Mouse (Mus musculus): ENCODE measurements at regions not wholly inside any gene's neighbourhood (a gene's known extent, or its start where the extent isn't known, plus 50 kb on each side); places are given as distances from the start of the nearest gene placed in this dataset.
"Not testable (repeated sequence)": the region's sequence is repeated elsewhere in the genome, so short reads cannot be mapped to it uniquely, and the experiment has no call there.

- DNase-seq: no peak
Measured at GRCm38 (mm10) chr1:184197272-184197671, 163.2 kb upstream of the 1700056E22Rik start.

GRCm38 (mm10) chr1:184191325-184191724, 157.2 kb upstream of the 1700056E22Rik start:
- no peak for DNase-seq

GRCm38 (mm10) chr1:184187582-184187981, 153.5 kb upstream of the 1700056E22Rik start:
- no peak for DNase-seq

DNA sequence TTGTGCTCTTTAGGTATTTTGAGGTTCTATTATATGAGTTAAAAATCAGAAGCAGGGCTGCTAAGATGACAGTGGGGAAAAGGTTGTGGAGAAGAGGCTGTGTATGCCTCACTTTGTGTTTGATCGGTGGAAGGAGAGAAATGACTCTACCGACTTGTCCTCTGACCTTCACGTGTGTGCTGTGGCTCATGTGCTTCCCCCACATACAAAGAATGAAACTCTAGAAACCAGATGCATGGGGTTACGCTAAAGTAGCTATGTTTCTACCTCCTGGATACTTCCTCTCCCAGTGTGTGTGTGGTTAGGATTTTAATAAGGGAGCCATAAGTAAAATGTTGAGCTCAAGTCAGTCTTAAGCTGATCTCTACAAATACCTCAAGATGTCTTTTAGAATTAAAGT, 148.1 kb upstream of the 1700056E22Rik start:
- no peak for DNase-seq

- not testable (repeated sequence) for DNase-seq
Measured at GRCm38 (mm10) chr1:184174416-184174815, 140.3 kb upstream of the 1700056E22Rik start.

DNA sequence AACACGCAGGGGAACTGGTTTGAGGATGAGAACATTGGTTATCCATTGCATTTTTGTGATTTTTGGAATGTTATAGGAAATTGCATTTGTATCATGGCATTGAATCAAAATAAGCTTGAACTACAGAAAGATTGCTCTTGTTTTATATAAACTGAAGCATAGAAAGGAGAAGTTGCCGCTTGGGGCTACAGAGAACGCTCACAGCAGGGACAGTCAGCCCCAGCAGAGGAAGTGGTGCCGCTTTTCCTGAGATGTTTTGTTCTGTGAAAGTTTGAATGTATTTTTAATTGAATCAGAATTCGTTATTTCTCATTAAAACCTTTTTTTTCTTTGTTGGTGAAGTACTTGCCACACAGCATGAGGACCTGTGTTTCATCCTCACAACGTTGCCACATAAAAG, 139.6 kb upstream of the 1700056E22Rik start:
- DNase-seq: no peak

GRCm38 (mm10) chr1:184172986-184173385, 138.9 kb upstream of the 1700056E22Rik start:
- no peak for DNase-seq

DNA sequence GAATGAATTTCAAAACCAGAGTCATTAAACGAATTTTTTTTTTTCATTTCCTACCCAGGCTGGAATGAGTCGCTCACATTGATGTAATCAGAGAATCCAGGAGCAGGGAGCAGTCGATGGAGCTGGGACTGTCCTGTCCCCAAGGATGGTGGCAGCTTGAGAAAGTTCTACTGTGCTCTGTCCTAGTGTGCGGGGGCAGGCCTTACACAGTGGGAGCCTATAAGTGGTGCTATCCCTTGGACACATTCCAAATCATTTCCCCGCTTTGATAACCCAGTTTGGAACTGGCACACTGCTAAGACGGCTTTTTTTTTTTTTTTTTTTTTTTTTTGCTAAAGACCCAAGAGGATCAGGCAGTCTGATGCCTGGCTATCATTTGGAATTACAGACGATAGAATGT, 137.5 kb upstream of the 1700056E22Rik start:
- no peak for DNase-seq

GRCm38 (mm10) chr1:184170926-184171325, 136.8 kb upstream of the 1700056E22Rik start:
- DNase-seq: no peak

DNA sequence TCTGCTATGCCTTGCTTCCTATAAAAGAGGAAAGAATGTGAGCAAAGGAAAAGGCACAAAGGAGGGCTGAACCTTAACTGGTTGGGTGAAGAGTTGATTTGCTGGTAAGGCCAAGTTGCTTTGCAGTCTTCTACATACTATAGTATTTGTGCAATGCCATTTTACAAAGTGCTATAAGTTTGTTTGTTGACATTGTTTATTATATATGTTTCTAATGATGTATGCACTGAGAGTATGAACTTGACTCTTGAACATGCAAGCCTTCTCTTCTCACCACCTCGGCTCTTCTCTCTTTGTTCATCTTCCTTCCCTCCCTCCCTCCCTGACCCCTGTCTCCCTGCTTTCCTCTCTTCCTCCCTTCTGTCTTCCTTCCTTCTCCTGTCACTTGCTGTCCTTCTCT, 135.9 kb upstream of the 1700056E22Rik start:
- DNase-seq: no peak

- no peak for DNase-seq
Measured at GRCm38 (mm10) chr1:184169034-184169783, 135.1 kb upstream of the 1700056E22Rik start.

- no peak for DNase-seq
Measured at GRCm38 (mm10) chr1:184166951-184167350, 132.8 kb upstream of the 1700056E22Rik start.

DNA sequence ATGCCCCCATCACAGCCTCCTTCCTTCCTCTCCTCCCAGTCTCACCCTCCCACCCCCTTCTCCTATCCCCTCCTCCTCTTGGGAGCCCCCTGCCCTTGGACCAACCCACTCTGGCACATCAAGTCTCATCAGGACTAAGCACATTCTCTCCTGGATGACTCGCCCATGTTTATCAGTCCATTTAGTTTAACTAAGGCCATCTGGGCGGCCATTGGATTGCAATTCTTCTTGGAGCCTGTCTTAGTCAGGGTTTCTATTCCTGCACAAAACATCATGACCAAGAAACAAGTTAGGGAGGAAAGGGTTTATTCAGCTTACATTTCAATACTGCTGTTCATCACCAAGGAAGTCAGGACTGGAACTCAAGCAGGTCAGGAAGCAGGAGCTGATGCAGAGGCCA, 128.4 kb upstream of the 1700056E22Rik start:
- DNase-seq: not testable (repeated sequence)

DNA sequence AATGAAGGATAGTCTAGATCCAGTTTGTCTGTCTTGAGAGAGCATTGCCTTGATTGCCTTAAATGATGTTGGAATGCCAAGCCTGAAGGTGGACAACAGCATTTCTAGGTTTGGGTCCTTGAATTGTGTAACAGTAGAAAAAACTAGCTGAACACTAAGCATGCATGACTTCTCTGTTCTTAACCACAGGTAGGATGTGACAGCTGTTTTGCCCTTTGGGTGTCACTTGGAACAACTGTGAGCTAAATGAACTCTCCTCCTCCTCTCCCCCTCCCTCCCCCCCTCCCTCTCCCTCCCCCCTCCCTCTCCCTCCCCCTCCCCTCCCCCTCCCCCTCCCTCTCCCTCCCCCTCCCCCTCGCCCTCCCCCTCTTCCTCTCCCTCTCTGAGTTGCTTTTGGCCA, 113.6 kb upstream of the 1700056E22Rik start:
- no peak for DNase-seq

GRCm38 (mm10) chr1:184142974-184143373, 108.9 kb upstream of the 1700056E22Rik start:
- no peak for DNase-seq

DNA sequence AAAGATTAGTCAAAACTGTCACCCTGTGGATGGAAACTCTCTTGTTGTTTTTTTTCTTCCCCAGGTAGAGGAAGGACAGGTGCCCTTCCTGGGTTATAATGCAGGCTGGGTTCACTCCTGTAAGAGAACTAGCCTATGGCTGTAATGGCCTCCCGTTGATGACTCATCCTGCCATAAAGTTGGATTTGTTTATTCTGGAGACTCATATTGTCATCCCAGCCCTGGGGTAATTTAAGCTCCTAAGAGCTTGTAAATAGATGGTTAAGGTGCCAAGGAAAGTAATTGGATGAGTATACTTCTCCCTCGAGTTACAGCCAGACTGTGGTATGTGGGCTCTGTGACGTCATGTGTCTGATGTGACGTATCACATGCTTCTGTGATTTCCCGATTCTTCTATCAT, 106.4 kb upstream of the 1700056E22Rik start:
- no peak for DNase-seq

GRCm38 (mm10) chr1:184140082-184140481, 106.0 kb upstream of the 1700056E22Rik start:
- no peak for DNase-seq

DNA sequence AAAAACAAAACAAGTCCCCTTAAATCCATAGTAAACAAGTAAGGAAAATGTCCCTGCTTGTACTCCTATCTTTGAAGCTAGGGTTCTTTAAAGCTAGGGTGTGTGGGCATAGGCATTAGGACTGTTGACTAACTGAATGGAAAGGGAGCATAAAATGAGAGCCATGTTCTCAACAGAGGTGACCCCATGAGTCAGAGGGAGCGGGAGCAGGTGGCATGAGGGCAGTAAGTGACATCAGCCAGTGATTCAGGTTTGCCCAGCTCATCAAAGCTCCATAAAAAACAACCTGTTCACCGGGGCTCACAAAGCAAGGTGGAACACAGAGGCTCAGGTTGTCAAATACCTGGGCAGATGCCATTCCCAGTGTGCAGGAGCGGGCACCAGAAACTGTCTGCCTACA, 104.6 kb upstream of the 1700056E22Rik start:
- no peak for DNase-seq

DNA sequence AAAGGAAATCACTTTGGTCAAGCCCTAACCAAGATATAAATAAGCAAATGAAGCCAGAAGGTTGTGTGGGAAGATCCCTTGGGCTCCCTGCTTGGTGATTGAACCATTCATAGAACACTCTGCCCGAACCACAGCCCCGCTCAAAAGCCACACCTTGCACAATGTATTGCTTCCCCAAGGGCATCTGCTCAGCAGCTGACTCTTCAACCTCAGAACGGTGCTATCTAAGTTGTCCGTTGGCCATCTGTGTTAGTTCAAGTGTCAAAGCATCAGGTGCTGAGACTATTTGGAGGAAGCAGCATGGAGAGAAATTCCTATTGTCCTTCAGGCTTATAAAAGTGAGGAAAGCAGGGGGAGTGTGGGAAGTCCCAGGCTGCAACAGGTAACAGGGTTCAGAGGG, 96.8 kb upstream of the 1700056E22Rik start:
- no peak for DNase-seq

- no peak for DNase-seq
Measured at GRCm38 (mm10) chr1:184127321-184127720, 93.2 kb upstream of the 1700056E22Rik start.

DNA sequence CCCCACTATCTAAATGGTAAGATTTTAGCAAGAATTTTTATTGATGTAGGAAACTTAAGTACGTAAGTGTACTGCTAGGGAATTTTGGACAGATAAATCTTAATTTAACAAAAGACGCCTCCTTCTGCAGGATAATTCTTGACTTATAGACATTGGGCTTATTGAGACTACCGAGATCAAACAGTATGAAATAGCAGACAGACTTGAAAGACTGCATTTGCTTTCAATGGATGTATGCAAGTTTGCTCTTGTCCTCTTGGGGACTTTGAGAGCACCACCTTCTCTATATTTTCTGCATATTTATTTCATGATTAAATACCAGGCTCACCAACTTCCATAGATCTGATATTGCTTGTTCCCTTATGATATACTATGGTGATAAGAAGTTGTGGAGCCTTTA, 92.8 kb upstream of the 1700056E22Rik start:
- no peak for DNase-seq

All from thymus, postnatal 36 days (tissue).